Mouse (Mus musculus): ENCODE data around the gene Hnrnpu.
A peak's percentile ranks its signal among the peaks of the same experiment; 100 is the strongest.
"Not testable (repeated sequence)": the region's sequence is repeated elsewhere in the genome, so short reads cannot be mapped to it uniquely, and the experiment has no call there.

The Hnrnpu gene

DNA sequence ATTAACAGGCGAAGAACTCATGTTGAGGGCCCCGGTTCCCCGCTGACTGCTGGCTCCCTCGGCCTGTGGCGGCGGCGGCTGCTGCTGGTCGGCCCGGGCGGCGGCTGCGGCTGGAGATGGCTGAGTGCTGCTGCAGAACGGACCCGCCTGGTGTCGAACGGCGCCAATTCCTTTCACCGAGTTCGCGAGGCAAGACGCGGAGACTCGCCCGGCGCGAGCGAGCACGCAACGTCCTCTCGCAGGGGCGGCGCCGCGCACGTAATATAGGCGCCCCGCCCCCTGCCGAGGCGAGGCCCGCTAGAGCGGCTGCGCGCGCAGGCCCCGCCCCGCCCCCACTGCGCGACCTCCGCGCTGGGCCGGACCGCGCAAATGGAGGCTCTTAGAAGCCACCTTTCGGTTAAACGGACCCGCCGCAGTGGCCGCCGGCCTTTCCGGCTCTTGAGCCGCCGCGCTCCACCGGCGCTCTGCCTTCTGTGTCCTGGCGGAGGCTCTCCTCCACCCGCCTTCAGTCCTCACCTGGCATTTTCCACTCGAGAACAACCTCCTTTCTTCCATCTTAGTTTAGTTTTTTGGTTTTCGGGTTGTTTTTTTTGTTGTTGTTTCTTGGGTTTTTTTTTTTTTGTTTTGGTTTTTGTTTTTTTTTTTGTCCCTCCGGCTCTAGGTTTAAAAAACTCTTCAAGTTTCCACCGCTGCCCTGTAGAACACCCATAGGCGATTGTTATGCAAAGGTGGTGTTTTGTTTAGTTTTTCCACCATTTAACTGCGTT, at the start of gene Hnrnpu:
Gene Hnrnpu, minus strand, starts transcription at position 247 of the 767 bp plus-strand sequence.
- peak; percentile 99 for DNase-seq

DNA sequence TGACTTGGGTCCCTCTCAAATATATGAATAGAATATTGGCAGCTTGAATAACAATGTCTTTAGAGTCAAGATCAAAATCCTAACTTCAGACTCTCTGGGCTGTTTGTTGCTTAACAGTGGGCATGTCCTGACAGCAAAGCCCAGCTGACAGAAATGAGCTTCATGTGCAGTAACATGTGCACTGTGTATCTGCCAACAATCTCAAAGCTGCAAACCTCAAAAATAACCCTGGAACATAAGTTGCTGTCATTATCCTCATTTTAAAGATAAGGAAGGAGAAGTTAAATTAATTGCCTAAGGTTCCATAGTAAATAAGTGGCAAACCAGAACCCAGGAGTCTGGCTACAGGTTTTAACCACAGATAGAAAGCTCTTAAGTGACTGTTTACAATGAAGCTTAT, 44.6 kb upstream of the Hnrnpu start:
- no peak for DNase-seq

- DNase-seq, result no peak
These were observed 41.6 kb upstream of the Hnrnpu start for GRCm38 (mm10) chr1:178379224-178379623.

GRCm38 (mm10) chr1:178378115-178378514, 40.5 kb upstream of the Hnrnpu start:
- no peak for DNase-seq

DNA sequence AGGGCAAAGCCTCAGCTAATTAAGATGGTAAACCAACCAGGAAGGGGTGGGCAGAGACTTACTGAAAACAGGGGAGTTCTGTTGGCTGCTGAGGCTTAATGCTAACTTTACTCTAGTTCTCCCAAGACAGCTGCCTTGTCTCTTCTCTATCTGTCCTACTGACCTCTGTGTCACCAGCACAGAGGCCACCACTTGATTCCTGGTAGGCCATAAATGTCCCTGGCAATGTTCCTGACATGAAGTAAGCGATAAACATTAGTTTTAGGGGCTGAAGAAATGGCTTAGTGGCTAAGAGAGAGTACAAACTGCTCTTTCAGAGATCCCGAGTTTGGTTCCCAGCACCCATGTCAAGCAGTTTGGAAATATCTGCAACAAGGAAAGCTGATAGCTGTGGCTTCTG, 39.3 kb upstream of the Hnrnpu start:
- DNase-seq, result no peak

DNA sequence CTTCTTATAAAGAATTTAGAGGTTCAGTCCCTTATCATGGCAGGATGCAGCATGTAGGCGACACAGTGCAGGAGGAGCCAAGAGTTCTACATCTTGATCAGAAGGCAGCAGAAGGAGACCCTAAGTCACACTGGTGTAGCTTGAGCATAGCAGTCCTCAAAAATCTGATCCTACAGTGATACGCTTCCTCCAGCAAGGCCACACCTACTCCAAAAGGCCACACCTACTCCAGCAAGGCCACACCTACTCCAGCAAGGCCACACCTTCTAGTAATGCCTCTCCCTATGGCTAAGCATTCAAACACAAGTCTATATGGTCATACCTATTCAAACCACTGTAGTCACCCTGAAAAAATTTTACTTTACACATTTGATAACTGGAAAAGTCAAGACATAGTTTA, 38.5 kb upstream of the Hnrnpu start:
- DNase-seq, result no peak

DNA sequence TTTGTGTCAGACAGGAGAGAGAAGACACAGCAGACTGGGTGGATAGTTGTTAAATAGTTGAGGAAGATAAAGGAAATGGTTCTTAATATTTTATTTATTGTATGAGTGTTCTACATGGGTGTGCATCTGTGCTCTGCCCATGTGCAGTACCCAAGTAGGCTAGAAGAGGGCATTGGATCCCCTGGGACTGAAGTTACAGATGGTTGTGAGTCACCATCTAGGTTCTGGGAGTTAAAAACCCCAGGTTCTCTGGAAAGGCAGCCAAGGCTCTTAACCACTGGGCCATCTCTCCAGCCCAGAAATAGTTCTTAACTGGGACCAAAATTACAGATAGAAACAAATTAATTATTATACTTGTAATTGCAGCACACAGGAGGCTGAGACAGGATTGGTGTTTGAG, 37.8 kb upstream of the Hnrnpu start:
- DNase-seq, result no peak

DNA sequence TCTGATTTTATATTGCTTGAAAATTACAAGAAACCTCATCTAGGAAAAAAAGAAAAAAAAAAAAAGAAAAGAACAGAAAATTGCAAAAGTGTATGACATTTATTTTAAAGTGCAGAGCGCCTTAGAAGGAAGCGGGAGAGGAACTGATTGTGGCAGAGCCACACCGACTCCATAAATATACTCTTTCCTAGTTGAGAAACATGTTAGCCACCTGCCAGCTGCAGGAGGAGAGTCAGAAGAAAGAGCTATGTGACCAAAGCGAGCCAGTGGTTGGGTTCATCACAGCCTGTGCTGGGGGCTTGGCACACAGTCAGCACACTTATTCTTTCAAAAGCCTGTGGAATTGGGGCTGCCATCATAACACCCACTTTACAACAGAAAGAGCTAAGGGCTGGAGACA, 35.1 kb upstream of the Hnrnpu start:
- DNase-seq, result no peak

- peak; percentile 66 to 71 for DNase-seq
These were observed 31.7 kb upstream of the Hnrnpu start for GRCm38 (mm10) chr1:178369272-178369651.

- peak; percentile 95 to 97 for DNase-seq
These were observed 31.1 kb upstream of the Hnrnpu start for GRCm38 (mm10) chr1:178368548-178369271.

GRCm38 (mm10) chr1:178368121-178368520, 30.5 kb upstream of the Hnrnpu start:
- DNase-seq, result no peak

DNA sequence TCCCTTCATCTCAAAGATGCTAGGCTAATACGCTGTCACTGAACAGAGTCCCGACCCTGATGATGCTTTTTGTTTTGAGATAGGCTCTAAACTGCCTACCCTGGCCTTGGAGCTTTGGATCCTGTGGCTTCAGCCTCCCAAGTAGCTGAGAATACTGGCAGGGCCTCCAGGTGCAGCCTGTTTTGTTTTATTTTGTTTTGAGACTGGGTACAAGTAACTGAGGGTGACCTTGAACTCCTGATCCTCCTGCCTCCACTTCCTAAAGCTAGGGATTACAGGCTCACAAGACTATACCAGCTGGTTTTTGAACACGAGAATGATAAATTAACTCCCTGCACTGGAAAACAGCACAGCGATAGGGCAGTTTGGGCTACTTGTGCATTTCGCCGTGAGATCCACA, 27.6 kb upstream of the Hnrnpu start:
- DNase-seq, result no peak

GRCm38 (mm10) chr1:178360702-178361101, 23.1 kb upstream of the Hnrnpu start:
- peak in 1 of 2 experiments; percentile 14 for DNase-seq

GRCm38 (mm10) chr1:178360264-178360663, 22.7 kb upstream of the Hnrnpu start:
- DNase-seq, result no peak

GRCm38 (mm10) chr1:178357776-178358710, 20.4 kb upstream of the Hnrnpu start:
- DNase-seq, result peak; percentile 38 to 45

DNA sequence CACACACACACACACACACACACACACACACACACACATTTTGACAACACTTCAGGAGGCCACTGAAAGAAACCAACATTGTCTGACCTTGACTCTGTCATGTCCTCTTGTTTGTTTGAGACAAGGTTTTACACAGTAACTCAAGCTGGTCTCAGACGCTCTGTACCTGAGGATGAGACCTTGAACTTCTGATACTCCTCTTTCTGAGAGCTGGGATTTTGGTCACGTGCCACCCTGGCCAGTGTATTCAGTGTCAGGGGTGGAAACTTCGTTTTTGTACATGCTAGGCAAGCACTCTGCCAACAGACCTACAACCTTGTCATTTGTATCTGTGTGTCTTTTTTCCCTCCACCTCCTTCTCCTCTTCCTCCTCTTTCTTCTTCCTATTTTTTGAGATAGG, 17.0 kb upstream of the Hnrnpu start:
- DNase-seq, result no peak

GRCm38 (mm10) chr1:178351643-178352042, 14.0 kb upstream of the Hnrnpu start:
- DNase-seq, result no peak

- DNase-seq, result no peak
These were observed 13.2 kb upstream of the Hnrnpu start for GRCm38 (mm10) chr1:178350792-178351191.

DNA sequence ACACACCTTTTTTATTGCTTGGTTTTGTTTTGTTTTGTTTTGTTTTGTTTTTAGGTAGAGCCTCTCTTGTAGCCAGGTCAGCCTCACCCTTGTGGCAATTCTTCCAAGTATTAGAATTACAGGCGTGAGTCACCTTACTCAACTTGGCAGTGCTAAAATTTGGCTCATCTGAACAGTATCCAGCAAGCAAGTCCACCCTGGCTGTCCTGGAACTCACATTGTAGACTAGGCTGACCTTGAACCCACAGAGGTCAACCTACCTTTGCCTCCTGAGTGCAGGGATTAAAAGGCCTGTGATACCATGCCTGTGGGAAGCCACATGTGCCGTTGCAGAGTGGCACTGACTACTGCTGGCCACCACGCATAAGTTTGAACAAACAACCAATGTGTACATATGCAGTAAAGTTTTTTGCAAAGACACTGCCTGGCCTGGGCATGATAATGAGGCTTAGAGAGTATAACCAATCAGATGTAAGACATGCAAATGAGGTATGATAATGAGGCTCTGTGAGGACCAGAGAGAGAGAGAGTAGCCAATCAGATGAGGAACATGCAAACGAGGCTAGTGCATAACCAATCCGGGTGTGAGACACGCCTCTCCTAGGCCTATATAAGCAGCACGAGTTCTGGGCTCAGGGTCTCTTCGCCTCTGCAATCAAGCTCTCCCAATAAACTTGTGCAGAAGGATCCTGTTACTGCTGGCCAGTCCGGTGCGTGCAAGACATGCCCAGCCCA, 6.6 kb upstream of the Hnrnpu start:
- DNase-seq, result not testable (repeated sequence)

GRCm38 (mm10) chr1:178342612-178343011, 5.0 kb upstream of the Hnrnpu start:
- no peak for DNase-seq

- DNase-seq, result no peak
These were observed 4.5 kb upstream of the Hnrnpu start for GRCm38 (mm10) chr1:178342063-178342462.

DNA sequence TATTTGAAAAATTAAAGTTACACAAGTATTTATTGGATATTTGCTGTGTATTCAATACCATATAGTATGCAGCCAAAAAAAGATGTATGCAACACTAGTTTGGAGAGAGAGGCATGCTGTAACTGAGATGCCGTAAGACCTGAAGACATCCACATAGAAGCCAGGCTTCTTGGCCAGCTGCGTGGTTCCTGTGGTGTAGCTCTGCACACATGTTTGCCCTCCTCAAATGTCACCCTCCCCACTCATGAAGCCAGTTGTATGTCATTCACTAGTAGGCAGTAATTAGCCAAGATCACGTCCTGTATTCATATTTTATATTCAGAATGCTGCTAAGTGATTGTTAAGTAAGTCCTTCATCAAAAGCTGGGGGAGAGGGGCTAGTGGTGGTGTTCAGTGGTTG, 3.8 kb upstream of the Hnrnpu start:
- DNase-seq, result no peak
